Mouse (Mus musculus) mouse embryonic stem cell (cell line): Measurements from ENCODE around the gene Sult3a1.
"Not testable (repeated sequence)": the region's sequence is repeated elsewhere in the genome, so short reads cannot be mapped to it uniquely, and the experiment has no call there.

Source experiments
- in situ Hi-C, 2 experiments: fragments of 300-500 bp; cut with MboI; formaldehyde crosslinking; loops; 1 replicate in 1 of 2; 3 replicates in 1 of 2; pipeline ENCODE4 v1.14.3; 2019 to 2020; ENCODE audit warnings: low sequenced_read_pairs in 2 of 2, low pct_unique_long_range_greater_than_20kb in 1 of 2, mixed read lengths in 1 of 2; ENCODE audit not compliant: unreplicated experiment in 1 of 2

Sult3a1 gene

DNA sequence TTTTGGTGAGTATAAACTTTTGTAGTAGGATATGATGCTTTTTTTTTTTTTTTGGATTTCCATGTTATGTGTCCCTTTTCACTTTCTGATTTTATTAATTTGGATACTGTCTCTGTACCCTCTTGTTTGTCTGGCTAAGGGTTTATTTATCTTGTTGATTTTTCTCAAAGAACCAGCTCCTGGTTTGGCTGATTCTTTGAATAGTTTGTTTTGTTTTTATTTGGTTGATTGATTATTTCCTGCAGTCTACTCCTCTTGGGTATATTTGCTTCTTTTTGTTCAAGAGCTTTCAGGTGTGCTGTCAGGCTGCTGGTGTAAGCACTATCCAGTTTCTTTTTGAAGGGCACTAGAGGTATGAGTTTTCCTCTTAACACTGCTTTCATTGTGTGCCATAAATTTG is at the start of gene Sult3a1:
Sult3a1 (plus strand) TSS at position 301 of the 400 bp plus-strand sequence.
- in situ Hi-C loops, result no loop called here

DNA sequence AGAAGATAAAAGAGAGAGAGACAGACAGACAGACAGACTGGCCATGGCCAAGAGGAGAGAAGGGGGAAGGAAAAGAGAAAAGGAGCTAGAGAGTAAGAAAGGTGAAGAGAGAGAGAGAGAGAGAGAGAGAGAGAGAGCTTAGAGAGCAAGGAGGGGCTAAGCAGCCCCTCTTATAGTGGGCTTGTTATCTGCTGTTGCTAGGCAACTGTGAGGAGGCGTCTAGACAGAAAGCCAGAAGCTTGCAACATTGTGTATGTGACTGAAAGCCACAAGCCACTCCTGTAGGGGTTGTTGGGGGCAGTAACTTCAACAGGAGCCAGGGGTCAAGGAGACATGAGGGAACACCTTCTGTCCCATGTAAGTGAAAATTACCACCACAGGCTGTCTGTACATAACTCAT is 45.7 kb upstream of the Sult3a1 start:
- in situ Hi-C loops, result no loop called here

DNA sequence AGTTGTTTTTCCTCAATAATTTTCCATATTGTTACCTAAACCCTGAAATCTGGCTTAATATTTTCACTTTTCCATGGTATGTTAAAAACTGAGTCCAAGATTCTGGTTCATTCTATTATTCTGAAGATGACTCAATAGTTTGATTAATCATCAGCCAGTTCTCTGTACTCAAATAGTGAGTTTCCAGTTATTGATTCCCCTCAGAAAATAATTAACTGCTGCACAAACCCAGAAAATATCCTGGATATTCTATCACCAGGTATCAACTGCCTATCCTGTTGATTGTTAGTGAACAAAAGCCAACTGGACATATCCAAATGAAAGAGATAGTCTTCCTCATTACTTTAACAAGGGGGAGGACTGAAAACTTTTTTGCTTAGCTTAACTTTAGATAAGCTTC is 43.3 kb upstream of the Sult3a1 start:
- in situ Hi-C loops, result no loop called here

DNA sequence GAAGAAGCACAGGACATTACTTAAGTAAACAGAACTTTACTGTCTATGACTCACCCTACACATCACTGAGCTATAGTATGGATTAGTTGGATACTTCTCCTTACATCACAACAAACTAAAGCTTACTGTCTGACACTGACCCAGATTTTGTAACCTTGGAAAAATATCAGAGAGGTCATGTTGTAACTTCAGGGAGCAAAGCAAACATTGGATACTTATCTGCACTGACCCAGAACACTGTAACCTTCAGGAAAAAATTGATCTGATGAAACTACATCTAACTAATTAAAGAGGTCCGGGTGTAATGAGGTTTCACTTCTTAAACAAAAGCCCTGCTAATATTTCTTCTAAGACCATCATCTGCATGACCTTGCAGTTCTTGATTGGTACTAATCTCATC is 40.6 kb upstream of the Sult3a1 start:
- in situ Hi-C loops, result no loop called here

DNA sequence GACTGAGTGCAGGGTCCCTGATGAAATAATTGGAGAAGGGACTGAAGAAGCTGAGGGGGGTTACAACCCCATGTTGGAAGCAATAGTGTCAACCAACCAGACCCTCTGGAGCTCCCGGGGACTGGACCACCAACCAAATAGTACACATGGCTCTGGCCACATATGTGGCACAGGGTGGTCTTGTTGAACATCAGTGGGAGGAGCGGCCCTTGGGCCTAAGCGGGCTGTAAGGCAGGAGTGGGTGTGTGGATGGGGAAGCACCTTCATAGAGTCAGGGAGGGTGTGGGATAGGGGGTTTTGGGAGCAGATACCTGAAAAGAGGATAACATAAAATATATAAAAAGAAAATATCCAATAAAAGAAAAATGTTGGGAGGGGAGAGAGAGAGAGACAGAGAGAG is 36.6 kb upstream of the Sult3a1 start:
- in situ Hi-C loops, result no loop called here

DNA sequence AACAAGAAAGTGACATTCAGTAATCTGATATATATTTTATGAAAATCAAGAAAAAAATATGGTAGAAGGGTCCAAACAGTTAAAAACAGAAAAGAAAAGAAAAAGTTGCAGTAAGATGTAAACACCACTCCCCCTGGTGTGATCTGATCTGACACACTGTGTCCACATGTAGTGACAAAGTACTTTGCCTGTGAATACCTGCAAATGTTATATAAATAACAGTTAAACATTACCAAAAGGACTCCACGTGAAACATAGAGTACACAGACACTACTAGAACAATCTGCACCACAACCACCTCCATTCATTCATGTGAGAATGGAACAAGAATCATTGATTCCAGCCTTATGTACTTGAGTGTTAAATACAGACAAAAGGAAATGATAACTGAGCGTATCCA is 8.5 kb downstream of the Sult3a1 start:
- in situ Hi-C loops, result no loop called here

DNA sequence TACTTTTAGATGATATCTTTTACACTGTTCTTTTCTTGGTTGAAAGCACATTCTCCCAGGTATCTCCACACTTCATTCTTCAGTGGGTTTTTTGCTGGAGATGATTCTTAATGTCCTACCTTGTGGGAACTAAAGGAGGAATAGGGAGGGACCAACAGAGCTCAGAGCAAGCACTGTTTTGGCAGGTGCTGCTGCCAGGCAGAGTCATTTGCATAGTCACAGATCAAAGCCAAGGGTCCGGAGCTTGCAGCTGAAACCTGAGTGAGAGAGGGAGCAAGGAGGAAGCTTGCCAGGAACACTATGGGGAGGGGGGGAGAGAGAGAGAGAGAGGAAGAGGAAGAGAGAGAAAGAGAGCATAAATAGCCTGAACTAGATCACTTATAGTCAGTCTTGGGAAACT is 12.9 kb downstream of the Sult3a1 start:
- in situ Hi-C loops, result no loop called here

DNA sequence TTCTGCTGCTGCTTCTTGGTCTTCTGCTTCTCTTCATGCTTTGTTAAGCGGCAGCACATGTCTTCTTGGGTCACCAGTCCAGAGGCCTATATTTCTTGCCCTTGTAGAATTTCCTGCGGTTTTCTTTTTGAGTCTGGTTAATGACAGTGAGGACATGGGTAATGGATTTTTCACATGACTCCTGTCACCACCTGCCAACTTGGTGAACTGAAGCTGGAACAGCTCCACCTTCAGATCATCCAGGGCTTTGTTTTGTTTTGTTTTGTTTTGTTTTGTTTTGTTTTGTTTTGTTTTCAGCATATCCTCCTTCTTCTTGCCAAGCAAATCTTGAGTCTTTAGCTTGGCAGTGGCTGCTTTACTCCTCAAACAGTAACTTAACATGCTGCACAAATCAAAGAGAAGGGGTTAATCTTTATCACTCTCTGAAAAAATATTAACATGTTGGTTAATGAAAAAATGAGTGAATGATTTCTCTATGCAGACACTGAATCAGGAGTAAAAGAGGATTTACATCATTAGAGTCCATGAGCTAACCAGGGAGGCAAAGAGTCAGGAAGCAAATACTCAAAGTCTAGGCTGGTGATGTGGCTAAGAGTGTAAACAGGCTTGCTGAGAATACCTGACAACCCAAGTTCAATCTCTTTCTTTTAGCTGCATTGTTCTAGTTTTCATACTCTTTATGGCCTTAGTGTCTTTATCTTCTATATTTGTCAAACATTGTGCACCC is 15.3 kb downstream of the Sult3a1 start:
- in situ Hi-C loops, result no loop called here

DNA sequence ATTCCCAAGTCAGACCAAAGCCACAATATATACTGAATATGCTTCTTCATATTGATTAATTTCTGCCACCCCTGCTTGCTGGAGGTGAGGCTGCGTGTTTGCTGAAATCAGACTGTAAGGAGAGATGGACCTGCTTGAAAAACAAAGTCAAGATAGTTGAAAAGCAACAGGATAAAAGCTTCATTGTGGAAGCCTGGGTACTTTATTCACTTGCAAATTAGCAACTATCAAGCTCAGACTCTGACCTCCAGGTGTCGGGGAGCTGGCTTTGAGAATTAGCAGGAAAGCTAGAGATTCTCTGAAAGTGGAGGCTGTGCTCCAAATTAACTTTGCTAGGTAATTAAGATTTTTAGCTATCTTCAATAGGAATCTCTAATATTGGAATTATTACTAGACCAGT is 24.9 kb downstream of the Sult3a1 start:
- in situ Hi-C loops, result not testable (repeated sequence)

DNA sequence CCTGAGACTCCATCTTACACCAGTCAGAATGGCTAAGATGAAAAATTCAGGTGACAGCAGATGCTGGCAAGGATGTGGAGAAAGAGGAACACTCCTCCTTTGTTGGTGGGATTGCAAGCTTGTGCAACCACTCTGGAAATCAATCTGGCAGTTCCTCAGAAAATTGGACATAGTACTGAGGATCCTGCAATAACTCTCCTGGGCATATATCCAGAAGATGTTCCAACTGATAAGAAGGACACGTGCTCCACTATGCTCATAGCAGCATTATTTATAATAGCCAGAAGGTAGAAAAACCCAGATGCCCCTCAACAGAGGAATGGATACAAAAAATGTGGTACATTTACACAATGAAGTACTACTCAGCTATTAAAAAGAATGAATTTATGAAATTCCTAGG is 44.0 kb downstream of the Sult3a1 start:
- in situ Hi-C loops, result not testable (repeated sequence)

DNA sequence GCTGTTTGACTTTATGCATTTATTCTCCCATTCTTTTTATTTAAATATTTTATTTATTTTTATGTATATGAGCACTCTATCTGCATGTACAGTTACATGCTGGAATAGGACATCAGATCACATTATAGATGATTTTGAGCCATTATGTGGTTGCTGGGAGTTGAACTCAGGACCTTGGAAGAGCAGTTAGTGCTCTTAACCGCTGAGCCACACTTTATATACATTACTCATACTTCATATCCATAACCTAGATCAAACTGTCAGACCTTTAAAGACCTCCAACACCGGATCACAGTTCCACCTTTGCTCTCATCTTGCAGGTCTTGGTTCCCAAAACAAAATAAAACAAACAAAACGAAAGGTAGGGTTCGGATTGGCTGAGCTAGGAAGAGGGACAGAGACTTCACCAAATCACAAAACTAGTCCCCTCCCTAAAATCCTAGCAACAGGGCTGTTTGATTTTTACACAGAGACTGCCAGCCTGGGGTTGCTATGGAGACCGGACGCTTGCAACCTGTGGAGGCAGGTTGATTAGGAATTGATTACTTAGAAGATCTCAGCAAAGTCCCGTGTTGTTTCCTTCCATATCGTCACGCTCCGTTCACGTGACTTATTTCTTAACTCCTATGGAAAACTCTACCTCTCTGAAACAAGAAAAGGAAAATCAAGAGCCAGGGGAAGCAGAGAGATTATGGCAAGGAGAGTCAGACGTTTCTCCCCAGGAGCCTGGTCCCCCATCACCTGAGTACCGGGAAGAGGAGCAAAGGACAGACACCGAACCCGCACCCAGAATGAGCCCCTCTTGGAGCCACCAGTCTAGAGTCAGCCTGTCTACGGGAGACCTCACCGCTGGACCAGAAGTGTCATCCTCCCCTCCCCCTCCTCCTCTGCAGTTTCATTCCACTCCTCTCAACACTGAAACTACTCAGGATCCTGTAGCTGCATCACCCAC is 47.3 kb downstream of the Sult3a1 start, which contains the start of gene Rsph4a:
Rsph4a (plus strand) TSS at position 582 of the 952 bp plus-strand sequence.
- in situ Hi-C loops, result no loop called here

DNA sequence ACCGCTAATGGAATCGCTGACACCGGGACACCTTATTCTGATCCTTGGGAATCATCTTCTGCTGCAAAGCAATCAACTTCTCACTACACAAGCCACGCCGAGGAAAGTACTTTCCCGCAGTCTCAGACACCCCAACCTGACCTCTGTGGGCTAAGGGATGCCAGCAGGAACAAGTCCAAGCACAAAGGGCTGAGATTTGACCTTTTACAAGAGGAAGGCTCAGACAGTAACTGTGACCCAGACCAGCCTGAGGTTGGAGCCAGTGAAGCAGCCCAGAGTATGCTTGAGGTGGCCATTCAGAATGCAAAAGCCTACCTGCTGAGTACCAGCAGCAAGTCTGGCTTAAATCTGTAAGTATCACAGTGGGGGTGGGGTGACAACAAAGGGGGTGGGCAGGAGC is 48.0 kb downstream of the Sult3a1 start:
- in situ Hi-C loops, result no loop called here
